Mouse (Mus musculus): ENCODE measurements around the gene Srpk2. TPM values are rescaled to one million over a fixed set of nuclear protein-coding genes. Genes with fewer than 3 reads are reported as not detected.
"Not testable (repeated sequence)": the region's sequence is repeated elsewhere in the genome, so short reads cannot be mapped to it uniquely, and the experiment has no call there.

The Srpk2 gene
- polyA plus RNA-seq, 1 experiment from 2014 or later = 27.1 TPM

DNA sequence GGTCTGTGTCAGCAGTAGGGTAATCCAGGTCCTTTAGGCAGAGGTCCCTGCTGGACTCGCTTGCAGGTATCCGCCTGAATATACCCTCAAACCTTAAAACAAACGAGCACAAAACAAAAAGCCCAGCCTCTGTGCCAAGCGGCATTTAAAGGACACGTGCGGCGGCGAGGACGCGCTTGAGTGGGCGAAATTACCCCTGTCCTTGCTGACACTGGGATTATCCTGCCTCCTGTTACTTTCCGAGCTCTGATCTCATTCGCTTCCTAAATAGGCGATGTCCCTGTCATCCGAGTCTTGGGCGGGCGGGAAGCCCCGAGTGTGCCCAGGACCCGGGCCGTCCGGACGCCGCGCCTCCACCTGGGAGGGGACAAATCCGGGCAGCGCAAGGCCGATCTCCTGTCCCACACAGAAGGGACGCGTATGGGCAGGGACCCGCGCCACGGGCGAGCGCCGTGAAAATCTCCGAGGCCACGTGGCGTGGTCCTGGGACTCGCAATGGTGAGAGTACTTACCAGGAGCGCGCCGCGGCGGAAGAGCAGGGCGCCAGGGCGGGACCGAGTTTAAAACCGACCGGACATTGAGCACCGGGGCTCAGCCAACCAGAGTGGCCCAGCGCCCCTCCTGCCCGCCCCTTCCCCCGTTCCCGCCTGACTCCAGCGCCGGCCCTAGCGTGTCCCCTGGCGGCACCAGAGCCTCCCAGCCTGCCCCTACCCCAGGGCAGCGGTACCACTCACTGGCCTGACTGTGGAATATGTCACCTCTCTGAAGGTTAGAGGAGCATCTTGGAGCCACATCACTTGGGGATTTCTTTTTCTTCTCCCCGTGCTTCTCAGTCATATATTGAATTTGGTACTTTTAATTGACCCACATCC, 27.9 kb upstream of the Srpk2 start:
- ATAC-seq (ENCODE audit: low FRiP score, low TSS enrichment) = peak; percentile 97
- Histone ChIP-seq H3K9me3 (ENCODE audit: control insufficient read depth, low read length) (0 out of 2 replicates have a peak, but pooled peaks cover 2% of the 10 kb centered on the region), H3K4me2 (replicated peaks; ENCODE audit: low read depth) (peak overlapping the region; percentile 81), H3K27ac (replicated peaks) (peak overlapping the region; percentile 40; the same call in 1 of the 2 replicates), H3K36me3 (ENCODE audit: control insufficient read depth, insufficient read depth, low read length) (peaks cover 6% of the 10 kb centered on the region; the same call in 1 of the 2 replicates), H3K4me3 (ENCODE audit: low read depth, low read length) (peak overlapping the region; percentile 60), H3K4me1 (replicated peaks; ENCODE audit: control insufficient read depth, insufficient read depth) (no peaks in the 10 kb centered on the region), H3K9ac (ENCODE audit: low read length) (peak overlapping the region; percentile 61), H3K27me3 (ENCODE audit: control insufficient read depth, insufficient read depth, low read length) (no peaks in the 10 kb centered on the region)
- peak; percentile 63 for DNase-seq (ENCODE audit: low spot score)
- WGBS = 2% methylated on average over 56 of the region's 60 CpGs
- TF ChIP-seq CTCF (IDR thresholded peaks at IDR 0.05; ENCODE audit: low read depth) (peak; percentile 64), EP300 (optimal IDR thresholded peaks at IDR 0.05) (no peak)

DNA sequence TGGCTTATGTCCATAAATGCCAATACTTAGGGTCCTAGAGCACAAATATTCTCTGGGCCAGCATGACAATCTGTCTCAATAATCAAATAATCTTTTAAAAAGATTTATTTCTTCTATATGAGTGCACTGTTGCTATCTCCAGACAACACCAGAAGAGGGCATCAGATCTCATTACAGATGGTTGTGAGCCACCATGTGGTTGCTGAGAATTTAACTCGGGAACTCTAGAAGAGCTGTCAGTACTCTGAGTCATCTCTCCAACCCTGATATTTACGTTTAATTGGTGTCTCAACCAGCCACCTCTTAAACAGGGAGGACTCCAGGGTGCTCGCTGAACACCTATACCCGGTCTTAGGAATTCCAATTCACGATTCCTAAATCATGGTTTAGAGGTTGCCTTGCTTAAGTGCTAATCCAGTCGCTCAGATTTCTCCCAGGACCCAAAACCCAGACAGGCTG, 27.3 kb upstream of the Srpk2 start:
- Histone ChIP-seq H3K4me2 (replicated peaks; ENCODE audit: low read depth) (peak overlapping the region; percentile 81), H3K9ac (ENCODE audit: low read length) (peak overlapping the region; percentile 61), H3K4me3 (ENCODE audit: low read depth, low read length) (peak overlapping the region; percentile 60)
- not testable (repeated sequence) for DNase-seq (ENCODE audit: low spot score); ATAC-seq (ENCODE audit: low FRiP score, low TSS enrichment); H3K27ac ChIP-seq (replicated peaks); H3K36me3 ChIP-seq (ENCODE audit: control insufficient read depth, insufficient read depth, low read length); H3K27me3 ChIP-seq (ENCODE audit: control insufficient read depth, insufficient read depth, low read length); H3K4me1 ChIP-seq (replicated peaks; ENCODE audit: control insufficient read depth, insufficient read depth); H3K9me3 ChIP-seq (ENCODE audit: control insufficient read depth, low read length)
- WGBS = 44% methylated on average over 6 of the region's 6 CpGs
- TF ChIP-seq CTCF (IDR thresholded peaks at IDR 0.05; ENCODE audit: low read depth) = peak; percentile 56

DNA sequence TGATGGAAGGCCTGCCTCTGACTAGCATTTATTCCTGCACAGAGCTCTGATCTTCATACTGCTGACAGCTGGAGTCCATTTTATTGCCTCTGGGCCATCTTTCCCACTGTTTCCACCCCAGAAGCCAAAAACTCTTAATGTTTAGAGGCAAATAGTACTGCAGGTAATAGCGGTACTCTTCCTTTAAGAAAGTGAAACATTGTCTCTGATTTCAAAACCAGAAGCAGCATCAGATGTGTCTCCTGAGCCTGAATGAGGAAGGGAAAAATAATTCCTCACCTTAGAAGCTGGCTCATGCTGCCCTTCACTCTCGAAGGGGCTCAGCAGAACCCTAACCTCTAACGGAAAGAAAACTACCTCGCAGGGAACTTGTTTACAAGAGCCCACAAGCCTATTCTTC, 26.8 kb upstream of the Srpk2 start:
- Histone ChIP-seq H3K4me3 (ENCODE audit: low read depth, low read length) (no peak overlapping the region), H3K27ac (replicated peaks) (no peak overlapping the region), H3K4me2 (replicated peaks; ENCODE audit: low read depth) (no peak overlapping the region), H3K27me3 (ENCODE audit: control insufficient read depth, insufficient read depth, low read length) (no peaks in the 10 kb centered on the region), H3K4me1 (replicated peaks; ENCODE audit: control insufficient read depth, insufficient read depth) (no peaks in the 10 kb centered on the region), H3K36me3 (ENCODE audit: control insufficient read depth, insufficient read depth, low read length) (peaks cover 8% of the 10 kb centered on the region; the same call in 1 of the 2 replicates), H3K9ac (ENCODE audit: low read length) (no peak overlapping the region), H3K9me3 (ENCODE audit: control insufficient read depth, low read length) (0 out of 2 replicates have a peak, but pooled peaks cover 2% of the 10 kb centered on the region)
- 97% methylated on average over 4 of the region's 4 CpGs for WGBS
- DNase-seq (ENCODE audit: low spot score) = no peak
- TF ChIP-seq CTCF (IDR thresholded peaks at IDR 0.05; ENCODE audit: low read depth) = no peak
- TF ChIP-seq EP300 (optimal IDR thresholded peaks at IDR 0.05) = no peak
- no peak for ATAC-seq (ENCODE audit: low FRiP score, low TSS enrichment)

DNA sequence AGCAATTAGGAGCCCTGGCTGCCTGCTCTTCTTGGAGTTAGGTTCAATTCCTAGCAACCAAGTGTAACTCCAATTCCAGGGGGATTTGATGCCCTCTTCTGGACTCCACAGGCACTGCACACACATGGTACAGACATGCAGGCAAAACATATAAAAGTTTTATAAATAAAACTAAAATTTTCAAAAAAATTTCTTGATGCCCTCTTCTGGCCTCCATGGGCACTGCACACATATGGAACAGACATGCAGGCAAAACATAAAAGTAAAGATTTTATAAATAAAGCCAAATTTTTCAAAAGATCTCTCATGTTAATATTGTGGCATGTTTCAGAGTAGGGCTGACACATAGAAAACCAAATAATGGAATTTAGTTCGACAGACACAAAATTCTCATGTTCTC, 25.2 kb upstream of the Srpk2 start:
- DNase-seq (ENCODE audit: low spot score) = no peak
- no peak for TF ChIP-seq CTCF (IDR thresholded peaks at IDR 0.05; ENCODE audit: low read depth)
- TF ChIP-seq EP300 (optimal IDR thresholded peaks at IDR 0.05) = no peak
- Histone ChIP-seq H3K27ac (replicated peaks) (no peak overlapping the region), H3K9me3 (ENCODE audit: control insufficient read depth, low read length) (0 out of 2 replicates have a peak, but pooled peaks cover 2% of the 10 kb centered on the region), H3K4me2 (replicated peaks; ENCODE audit: low read depth) (no peak overlapping the region), H3K27me3 (ENCODE audit: control insufficient read depth, insufficient read depth, low read length) (no peaks in the 10 kb centered on the region), H3K36me3 (ENCODE audit: control insufficient read depth, insufficient read depth, low read length) (peaks cover 8% of the 10 kb centered on the region; the same call in 1 of the 2 replicates), H3K4me1 (replicated peaks; ENCODE audit: control insufficient read depth, insufficient read depth) (no peaks in the 10 kb centered on the region), H3K4me3 (ENCODE audit: low read depth, low read length) (no peak overlapping the region), H3K9ac (ENCODE audit: low read length) (no peak overlapping the region)
- ATAC-seq (ENCODE audit: low FRiP score, low TSS enrichment) = no peak
- WGBS = 100% methylated on average over 1 of the region's 1 CpGs

DNA sequence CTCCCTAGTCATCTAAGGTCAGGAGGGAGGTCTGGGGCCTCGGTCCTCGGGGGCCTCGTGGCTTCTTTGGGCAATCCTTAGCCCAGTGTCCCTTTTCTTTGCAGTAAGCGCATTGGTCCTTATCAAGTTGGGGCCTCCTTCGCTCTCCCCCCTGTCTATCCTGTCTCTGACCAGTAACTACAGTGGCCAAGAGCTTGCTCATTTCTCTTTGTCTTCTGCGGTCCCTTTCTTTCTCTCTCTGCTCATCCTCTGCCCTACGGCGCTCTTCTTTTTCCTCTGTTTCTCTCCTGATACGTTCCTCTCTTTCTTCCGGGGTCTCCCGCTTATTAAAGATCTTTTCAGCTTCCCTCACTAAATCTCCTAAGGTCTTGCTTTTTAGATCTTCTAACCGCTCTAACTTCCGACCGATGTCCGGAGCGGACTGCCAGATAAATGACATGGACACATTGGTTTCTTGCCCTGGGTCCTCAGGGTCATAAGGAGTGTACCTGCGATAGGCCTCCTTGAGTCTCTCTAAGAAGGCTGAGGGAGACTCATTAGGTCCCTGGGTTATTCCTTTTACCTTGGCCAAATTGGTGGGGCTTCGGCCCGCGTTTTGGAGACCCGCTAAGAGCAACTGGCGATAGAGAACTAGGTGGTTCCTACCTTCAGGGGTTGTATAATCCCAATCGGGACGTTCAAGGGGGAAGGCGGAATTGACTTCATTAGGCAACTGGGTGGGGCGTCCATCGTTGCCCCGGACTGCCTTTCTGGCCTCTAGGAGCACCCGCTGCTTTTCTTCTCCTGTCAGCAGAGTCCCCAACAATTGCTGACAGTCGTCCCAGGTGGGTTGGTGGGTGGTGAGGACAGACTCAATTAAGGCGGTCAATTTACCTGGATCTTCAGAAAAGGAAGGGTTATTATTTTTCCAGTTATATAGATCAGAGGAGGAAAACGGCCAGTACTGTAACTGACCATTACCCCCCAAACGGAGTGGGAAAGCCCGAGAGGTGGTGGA, 22.5 kb upstream of the Srpk2 start:
- H3K36me3 ChIP-seq (ENCODE audit: control insufficient read depth, insufficient read depth, low read length) = peaks cover 19% of the 10 kb centered on the region; the same call in 1 of the 2 replicates
- peaks cover 12% of the 10 kb centered on the region for H3K9me3 ChIP-seq (ENCODE audit: control insufficient read depth, low read length)
- H3K4me1 ChIP-seq (replicated peaks; ENCODE audit: control insufficient read depth, insufficient read depth); H3K4me3 ChIP-seq (ENCODE audit: low read depth, low read length); DNase-seq (ENCODE audit: low spot score); H3K27ac ChIP-seq (replicated peaks); H3K9ac ChIP-seq (ENCODE audit: low read length); H3K4me2 ChIP-seq (replicated peaks; ENCODE audit: low read depth); H3K27me3 ChIP-seq (ENCODE audit: control insufficient read depth, insufficient read depth, low read length); ATAC-seq (ENCODE audit: low FRiP score, low TSS enrichment): not testable (repeated sequence)
- 98% methylated on average over 30 of the region's 34 CpGs for WGBS
